Mouse (Mus musculus): ENCODE results near the gene Kcng1. TPM values are rescaled to one million over a fixed set of nuclear protein-coding genes. Genes with fewer than 3 reads are reported as not detected.
A peak's percentile ranks its signal among the peaks of the same experiment; 100 is the strongest.

Gene Kcng1
- polyA plus RNA-seq (2016; fragmentation: Nextera tagmentation; extraction: Ambion mirVana): 2.1 and 2.7 TPM in 2 replicates

DNA sequence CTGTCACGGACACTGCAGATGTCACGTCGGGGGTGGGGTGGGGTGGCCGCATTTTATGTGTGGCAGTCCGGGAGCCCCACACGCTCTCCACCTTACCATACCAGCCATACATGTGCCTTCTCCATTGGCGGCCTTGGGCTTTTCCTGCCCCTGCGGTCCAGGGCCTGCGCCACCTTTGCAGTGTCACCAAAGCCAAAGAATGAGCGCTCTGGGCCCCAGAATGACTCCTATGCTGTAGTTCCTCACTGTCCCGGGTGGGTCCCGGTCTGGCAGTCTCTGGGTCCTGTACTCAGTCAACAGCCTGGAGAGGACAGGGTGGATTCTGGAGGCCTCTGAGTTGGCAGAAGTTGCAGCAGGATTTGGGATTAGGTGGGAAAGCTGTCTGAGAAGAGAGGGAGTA is at the start of gene Kcng1:
Gene Kcng1 (minus strand): TSS at position 155 of the 400 bp plus-strand sequence.
- Histone ChIP-seq H3K4me2 (peak within 1 kb of the TSS; percentile 81), H3K27me3 (replicated peaks) (peaks cover 88% of the 10 kb centered on the region), H3K9ac (peak within 1 kb of the TSS; percentile 23), H3K4me1 (replicated peaks) (peaks cover 25% of the 10 kb centered on the region), H3K4me3 (peak within 1 kb of the TSS; percentile 54), H3K27ac (ENCODE audit: poor library complexity, severe bottlenecking) (no peak within 1 kb of the TSS), H3K9me3 (replicated peaks) (peaks cover 12% of the 10 kb centered on the region), H3K36me3 (no peaks in the 10 kb centered on the region)
- 13% methylated on average over 12 of the region's 12 CpGs for WGBS
- ATAC-seq (ENCODE audit: insufficient number of reproducible peaks, low FRiP score): no peak

DNA sequence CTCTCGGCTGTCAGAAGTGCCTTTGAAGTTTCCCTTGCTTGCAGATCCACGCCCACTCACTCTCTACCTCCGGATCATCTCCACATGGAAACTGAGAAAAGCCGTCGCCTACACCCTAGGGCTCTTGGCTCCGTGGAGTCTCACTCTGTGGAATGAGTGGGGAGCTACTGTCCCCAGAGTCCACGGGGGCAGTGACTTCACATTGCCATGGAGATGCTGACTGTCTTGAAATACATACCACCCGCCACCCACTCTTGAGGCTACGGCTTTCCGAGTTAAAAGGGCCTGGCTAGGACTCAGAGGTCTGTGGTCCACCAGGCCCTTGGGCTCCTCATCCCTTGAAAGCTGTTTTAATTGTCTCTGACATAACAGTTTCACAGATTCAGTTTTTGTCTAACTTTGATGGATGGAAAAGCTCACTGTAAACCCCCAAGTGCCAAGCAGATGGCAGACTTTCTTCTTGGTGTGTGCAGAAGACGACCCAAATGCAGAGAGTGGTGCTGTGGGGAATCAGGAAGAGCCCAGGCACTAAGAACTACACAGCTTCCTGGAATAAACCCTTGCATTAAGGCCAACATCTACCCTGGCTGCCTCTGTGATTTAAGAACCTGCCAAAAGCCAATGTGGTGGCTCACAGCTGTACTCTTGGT is 49.0 kb upstream of the Kcng1 start:
- whole genome bisulfite sequencing: 57% methylated on average over 11 of the region's 11 CpGs
- ATAC-seq (ENCODE audit: insufficient number of reproducible peaks, low FRiP score): no peak
- H3K27ac ChIP-seq (ENCODE audit: poor library complexity, severe bottlenecking): no peak overlapping the region
- no peak overlapping the region for H3K4me2 ChIP-seq
- H3K4me1 ChIP-seq (replicated peaks): peaks cover 19% of the 10 kb centered on the region
- H3K36me3 ChIP-seq: no peaks in the 10 kb centered on the region
- H3K9ac ChIP-seq: no peak overlapping the region
- no peaks in the 10 kb centered on the region for H3K9me3 ChIP-seq (replicated peaks)
- H3K27me3 ChIP-seq (replicated peaks): peaks cover 28% of the 10 kb centered on the region
- no peak overlapping the region for H3K4me3 ChIP-seq

DNA sequence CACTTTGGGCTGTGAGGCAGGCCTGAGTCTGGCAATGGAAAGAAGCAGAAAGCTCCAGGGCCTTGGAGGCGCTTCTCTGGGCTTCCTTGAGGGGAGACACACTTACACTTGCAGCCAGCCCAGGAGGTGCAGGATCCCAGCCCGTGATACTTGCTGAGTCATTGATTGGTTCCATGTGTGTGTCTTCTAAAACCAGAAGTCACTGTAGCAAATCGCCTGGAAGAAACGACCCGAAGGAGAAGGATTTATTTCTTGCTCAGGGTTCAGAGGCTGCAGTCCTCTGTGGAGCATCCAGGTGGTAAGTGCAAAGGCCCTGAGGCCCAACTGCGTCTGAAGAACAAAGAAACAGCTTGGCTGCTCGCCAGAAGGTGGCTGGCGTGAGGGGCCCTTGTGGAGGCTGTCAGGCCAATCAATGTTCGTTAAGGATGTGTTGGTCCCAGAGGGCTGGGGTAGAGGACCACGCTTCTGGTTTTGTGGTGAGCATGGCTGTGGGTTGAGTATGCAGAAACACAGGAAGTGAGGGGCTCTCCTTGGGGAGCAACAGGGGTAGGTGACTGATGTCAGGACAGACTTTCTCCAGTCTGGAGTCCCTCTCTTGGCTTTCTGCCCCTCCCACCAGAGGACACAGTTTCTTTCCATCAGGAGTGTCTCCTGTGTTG is 40.3 kb upstream of the Kcng1 start:
- WGBS: 64% methylated on average over 10 of the region's 10 CpGs
- H3K9me3 ChIP-seq (replicated peaks): no peaks in the 10 kb centered on the region
- ATAC-seq (ENCODE audit: insufficient number of reproducible peaks, low FRiP score): no peak

DNA sequence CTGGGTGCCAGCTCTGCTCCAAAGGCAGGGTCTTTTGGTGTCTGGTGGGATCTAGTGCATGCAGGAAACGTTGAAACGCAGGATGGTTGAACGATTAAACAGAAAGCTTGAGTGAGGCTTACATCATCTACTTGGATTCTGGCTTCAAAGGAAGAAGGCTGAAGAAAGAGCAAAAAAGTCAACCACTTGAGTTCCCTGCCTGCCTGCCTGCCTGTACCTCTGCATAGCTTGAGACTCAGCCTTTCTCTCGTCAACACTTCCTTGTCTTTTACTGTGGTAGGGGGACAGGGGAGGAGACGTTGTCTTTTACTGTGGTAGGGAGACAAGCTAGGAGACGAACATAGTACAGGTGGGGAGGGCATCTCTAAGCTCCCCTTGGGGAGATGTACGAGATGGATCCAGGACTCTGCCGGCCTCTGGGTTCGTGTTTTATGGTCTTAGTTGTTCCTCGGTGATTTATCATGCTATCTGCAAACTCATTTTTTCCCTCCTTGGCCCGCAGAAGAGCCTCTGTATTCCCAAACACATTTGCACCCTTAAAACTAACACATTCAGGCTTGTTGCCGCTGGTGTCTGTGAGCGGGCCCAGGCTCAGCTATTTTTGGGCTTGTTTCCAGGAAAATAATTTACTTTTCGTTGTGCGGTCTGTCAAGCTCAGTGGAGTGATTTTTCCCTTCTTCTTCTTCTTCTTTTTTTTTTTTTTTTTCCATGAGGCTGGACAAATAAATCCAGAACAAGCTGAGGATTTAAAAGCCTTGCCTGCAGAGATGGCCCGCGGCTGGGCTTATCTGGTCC is 39.0 kb upstream of the Kcng1 start:
- H3K9ac ChIP-seq: no peak overlapping the region
- no peaks in the 10 kb centered on the region for H3K36me3 ChIP-seq
- H3K9me3 ChIP-seq (replicated peaks): no peaks in the 10 kb centered on the region
- no peak overlapping the region for H3K4me2 ChIP-seq
- H3K4me3 ChIP-seq: no peak overlapping the region
- WGBS: 69% methylated on average over 17 of the region's 17 CpGs
- ATAC-seq (ENCODE audit: insufficient number of reproducible peaks, low FRiP score): no peak
- no peak overlapping the region for H3K27ac ChIP-seq (ENCODE audit: poor library complexity, severe bottlenecking)
- 0 out of 2 replicates have a peak, but pooled peaks cover 2% of the 10 kb centered on the region for H3K4me1 ChIP-seq (replicated peaks)
- peaks cover 63% of the 10 kb centered on the region for H3K27me3 ChIP-seq (replicated peaks)

More for the DNA sequence above, 40.3 kb upstream of the Kcng1 start:
- Histone ChIP-seq H3K36me3 (no peaks in the 10 kb centered on the region), H3K27ac (ENCODE audit: poor library complexity, severe bottlenecking) (no peak overlapping the region), H3K9ac (no peak overlapping the region), H3K4me3 (no peak overlapping the region), H3K27me3 (replicated peaks) (peaks cover 55% of the 10 kb centered on the region), H3K4me2 (no peak overlapping the region), H3K4me1 (replicated peaks) (0 out of 2 replicates have a peak, but pooled peaks cover 2% of the 10 kb centered on the region)

DNA sequence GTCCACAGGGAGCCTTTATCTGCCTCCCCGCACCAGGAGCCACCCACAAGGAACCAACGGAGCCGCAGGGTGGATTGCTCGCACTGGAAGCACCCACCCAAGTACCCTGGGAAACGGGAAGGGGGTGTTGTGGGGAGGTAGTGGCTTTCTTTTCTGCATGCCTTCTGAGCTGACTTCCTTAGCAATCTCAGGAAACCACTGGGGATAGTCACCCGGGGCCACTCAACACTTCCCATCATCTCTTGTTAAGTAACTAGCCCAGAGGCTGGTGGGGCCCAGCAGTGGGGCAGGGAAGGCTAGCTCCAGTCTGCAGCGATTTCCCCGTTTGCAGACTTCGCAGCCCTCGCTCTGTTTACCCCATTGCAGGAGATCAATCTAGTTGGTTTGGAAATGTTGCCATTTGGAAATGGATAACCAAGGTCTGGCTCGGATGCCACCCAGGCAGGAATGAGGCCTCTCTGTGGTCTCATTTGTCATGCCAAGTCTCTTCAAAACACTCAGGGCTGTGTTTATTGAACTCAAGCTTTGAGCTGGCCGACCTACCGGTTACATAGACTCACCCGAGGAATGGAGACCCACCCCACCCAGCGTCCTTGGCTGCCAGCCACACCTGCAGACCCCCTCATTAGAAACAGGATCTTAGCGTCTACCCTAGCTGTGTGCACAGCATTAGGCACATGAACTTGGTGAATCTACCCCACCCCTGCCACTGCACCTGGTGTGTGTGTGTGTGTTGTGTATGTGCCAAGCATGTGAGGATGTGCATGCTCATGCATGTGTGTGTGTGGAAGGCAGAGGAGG is 33.3 kb upstream of the Kcng1 start:
- Histone ChIP-seq H3K27ac (ENCODE audit: poor library complexity, severe bottlenecking) (no peak overlapping the region), H3K27me3 (replicated peaks) (peaks cover 61% of the 10 kb centered on the region), H3K4me3 (no peak overlapping the region), H3K9me3 (replicated peaks) (no peaks in the 10 kb centered on the region), H3K36me3 (no peaks in the 10 kb centered on the region), H3K4me2 (no peak overlapping the region), H3K9ac (no peak overlapping the region), H3K4me1 (replicated peaks) (peaks cover 7% of the 10 kb centered on the region; the same call in 1 of the 2 replicates)
- ATAC-seq (ENCODE audit: insufficient number of reproducible peaks, low FRiP score): no peak
- WGBS: 48% methylated on average over 16 of the region's 16 CpGs

DNA sequence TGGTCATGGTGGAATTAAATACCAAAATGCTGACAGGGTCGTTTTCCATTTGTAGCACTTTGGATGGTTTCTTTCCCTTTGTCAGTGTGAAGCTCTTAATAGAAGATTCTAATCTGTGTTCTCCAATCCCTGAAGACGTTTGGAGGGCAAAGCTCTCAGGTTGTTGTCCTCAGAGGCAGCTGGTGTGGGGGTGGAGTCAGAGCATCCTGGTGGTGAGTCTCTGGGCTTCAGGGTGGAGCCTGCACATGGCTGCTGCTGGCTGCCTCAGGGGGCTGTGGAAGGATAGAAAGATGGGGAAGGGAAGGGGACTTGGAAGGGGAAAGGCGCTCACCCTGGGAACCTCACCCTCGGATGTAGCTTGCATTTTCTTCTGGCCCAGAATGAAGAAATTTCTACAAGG is 31.0 kb upstream of the Kcng1 start:
- ATAC-seq (ENCODE audit: insufficient number of reproducible peaks, low FRiP score): no peak
- 34% methylated on average over 4 of the region's 4 CpGs for WGBS
- no peaks in the 10 kb centered on the region for H3K36me3 ChIP-seq
- peaks cover 53% of the 10 kb centered on the region for H3K27me3 ChIP-seq (replicated peaks)
- no peak overlapping the region for H3K9ac ChIP-seq
- no peaks in the 10 kb centered on the region for H3K9me3 ChIP-seq (replicated peaks)
- H3K4me2 ChIP-seq: no peak overlapping the region
- H3K27ac ChIP-seq (ENCODE audit: poor library complexity, severe bottlenecking): no peak overlapping the region
- H3K4me3 ChIP-seq: no peak overlapping the region
- H3K4me1 ChIP-seq (replicated peaks): peaks cover 7% of the 10 kb centered on the region; the same call in 1 of the 2 replicates

DNA sequence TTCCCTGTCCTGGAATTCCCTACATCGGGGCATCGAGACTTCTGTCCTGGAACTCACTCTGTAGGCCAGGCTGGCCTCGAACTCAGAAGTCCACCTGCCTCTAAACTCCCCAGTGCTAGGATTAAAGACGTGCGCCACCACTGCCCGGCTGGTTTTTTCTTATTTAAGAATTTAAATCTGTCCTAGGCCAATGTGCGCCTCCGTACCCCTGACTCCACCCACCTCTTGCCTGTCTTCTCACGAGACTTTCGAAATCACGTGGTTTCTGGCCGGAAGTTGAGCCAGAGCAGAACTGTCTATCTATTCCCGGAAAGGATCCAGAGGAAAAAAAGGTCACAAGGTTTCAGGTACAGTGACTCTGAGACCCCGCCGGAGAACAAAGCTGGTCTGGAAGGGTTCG is 29.5 kb upstream of the Kcng1 start:
- Histone ChIP-seq H3K27me3 (replicated peaks) (peaks cover 47% of the 10 kb centered on the region), H3K9ac (no peak overlapping the region), H3K4me3 (no peak overlapping the region), H3K4me1 (replicated peaks) (peaks cover 7% of the 10 kb centered on the region; the same call in 1 of the 2 replicates), H3K9me3 (replicated peaks) (no peaks in the 10 kb centered on the region), H3K4me2 (no peak overlapping the region), H3K27ac (ENCODE audit: poor library complexity, severe bottlenecking) (no peak overlapping the region), H3K36me3 (no peaks in the 10 kb centered on the region)
- WGBS: 87% methylated on average over 16 of the region's 16 CpGs
- ATAC-seq (ENCODE audit: insufficient number of reproducible peaks, low FRiP score): no peak

DNA sequence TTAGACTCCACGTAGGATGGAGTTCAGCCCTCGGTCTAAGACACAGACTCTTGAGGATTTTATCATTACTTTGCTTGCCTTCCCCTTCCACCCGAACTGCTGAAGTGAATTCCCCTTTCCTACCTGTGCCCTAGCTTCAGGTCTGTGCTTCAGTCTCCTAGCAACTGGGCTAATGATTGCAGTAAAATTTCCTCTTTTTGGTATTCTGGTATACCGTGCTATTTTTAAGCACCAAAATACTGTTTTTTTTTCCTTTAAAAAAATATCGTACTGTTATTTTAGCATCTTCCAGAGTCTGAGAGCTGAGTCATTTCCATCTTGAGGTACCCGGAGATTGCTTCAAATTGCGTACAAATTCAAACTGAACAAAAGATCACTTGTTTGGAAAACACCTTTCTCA is 27.4 kb upstream of the Kcng1 start:
- WGBS: 64% methylated on average over 7 of the region's 7 CpGs
- H3K9ac ChIP-seq: no peak overlapping the region
- no peaks in the 10 kb centered on the region for H3K9me3 ChIP-seq (replicated peaks)
- no peak overlapping the region for H3K4me2 ChIP-seq
- H3K27me3 ChIP-seq (replicated peaks): peaks cover 41% of the 10 kb centered on the region
- ATAC-seq (ENCODE audit: insufficient number of reproducible peaks, low FRiP score): no peak
- no peak overlapping the region for H3K4me3 ChIP-seq
- no peak overlapping the region for H3K27ac ChIP-seq (ENCODE audit: poor library complexity, severe bottlenecking)
- 0 out of 2 replicates have a peak, but pooled peaks cover 2% of the 10 kb centered on the region for H3K4me1 ChIP-seq (replicated peaks)
- H3K36me3 ChIP-seq: no peaks in the 10 kb centered on the region

DNA sequence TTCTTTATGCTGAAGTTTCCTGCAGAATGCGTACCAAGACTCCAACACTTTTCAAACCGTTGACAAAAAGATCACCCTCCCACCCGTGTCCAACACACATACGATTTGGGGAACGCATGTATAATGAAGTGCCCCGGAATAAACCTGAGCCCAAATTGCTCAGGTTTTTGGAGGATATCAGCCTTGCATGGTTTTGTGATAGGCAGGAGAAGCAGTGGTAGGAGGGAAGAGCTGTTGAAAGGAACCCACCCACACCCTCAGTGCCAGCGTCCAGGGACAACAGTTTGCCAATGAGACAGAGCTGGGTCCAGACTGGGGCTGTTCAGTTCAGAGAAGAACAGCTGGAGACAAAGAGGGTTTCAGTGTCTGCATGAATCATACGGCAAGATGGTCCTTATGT is 18.1 kb upstream of the Kcng1 start:
- ATAC-seq (ENCODE audit: insufficient number of reproducible peaks, low FRiP score): no peak
- Histone ChIP-seq H3K27me3 (replicated peaks) (peaks cover 75% of the 10 kb centered on the region), H3K9me3 (replicated peaks) (no peaks in the 10 kb centered on the region), H3K4me3 (no peak overlapping the region), H3K9ac (no peak overlapping the region), H3K36me3 (no peaks in the 10 kb centered on the region), H3K4me1 (replicated peaks) (no peaks in the 10 kb centered on the region), H3K4me2 (no peak overlapping the region), H3K27ac (ENCODE audit: poor library complexity, severe bottlenecking) (no peak overlapping the region)
- WGBS: 76% methylated on average over 8 of the region's 8 CpGs

DNA sequence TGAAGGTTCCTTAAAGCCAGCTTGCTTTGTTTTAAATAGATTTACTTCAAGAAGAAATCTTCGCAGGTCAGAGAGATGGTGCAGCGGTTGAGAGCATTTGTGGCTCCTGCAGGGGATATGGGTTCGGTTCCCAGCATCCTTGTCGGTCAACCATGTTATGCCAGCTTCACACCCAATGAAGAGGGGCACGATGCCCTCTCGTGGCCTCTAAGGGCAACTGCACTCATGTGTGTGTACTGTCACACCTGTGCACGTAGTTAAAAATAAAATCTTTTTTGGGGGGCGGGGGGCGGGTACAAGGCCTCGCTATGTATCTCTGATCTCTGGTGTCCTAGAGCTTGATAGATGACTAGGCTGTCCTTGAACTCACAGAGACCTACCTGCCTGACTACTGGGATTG is 15.0 kb upstream of the Kcng1 start:
- Histone ChIP-seq H3K4me3 (no peak overlapping the region), H3K9me3 (replicated peaks) (no peaks in the 10 kb centered on the region), H3K36me3 (no peaks in the 10 kb centered on the region), H3K27me3 (replicated peaks) (peaks cover 76% of the 10 kb centered on the region), H3K4me1 (replicated peaks) (peaks cover 15% of the 10 kb centered on the region), H3K4me2 (no peak overlapping the region), H3K27ac (ENCODE audit: poor library complexity, severe bottlenecking) (no peak overlapping the region), H3K9ac (no peak overlapping the region)
- ATAC-seq (ENCODE audit: insufficient number of reproducible peaks, low FRiP score): no peak
- 78% methylated on average over 10 of the region's 10 CpGs for WGBS

All from heart, embryonic 12.5 days (tissue).